Mouse (Mus musculus) c-Kit-positive CD71-positive TER-119-positive erythroid progenitor cells, embryonic 14.5 days (primary cell): Measurements from ENCODE around the gene Mgst3.
"Not testable (repeated sequence)": the region's sequence is repeated elsewhere in the genome, so short reads cannot be mapped to it uniquely, and the experiment has no call there.

Experiments used
- DNase-seq: peaks from one replicate; pipeline ENCODE4 v3.0.0-alpha.2; 2013; ENCODE audit warnings: low spot score

Gene Mgst3

DNA sequence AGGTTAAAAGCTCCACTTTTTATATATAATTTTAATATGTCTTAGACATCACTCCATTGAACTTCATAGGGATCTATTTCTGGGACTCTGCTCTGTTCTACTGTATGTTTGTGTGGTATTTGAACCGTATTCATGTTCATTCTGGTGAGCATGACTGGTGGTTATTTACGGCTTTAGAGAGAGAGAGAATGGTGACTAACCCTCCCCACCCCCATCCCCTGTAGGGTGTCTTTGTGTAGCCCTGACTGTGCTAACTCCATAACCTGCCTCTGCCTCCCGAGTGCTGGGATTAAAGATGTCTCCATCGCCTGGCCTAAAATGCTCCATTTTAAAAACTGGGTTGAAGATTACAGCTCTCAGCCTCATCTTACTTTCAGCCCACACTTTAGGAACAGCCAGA, 33.4 kb downstream of the Mgst3 start:
- no peak for DNase-seq

DNA sequence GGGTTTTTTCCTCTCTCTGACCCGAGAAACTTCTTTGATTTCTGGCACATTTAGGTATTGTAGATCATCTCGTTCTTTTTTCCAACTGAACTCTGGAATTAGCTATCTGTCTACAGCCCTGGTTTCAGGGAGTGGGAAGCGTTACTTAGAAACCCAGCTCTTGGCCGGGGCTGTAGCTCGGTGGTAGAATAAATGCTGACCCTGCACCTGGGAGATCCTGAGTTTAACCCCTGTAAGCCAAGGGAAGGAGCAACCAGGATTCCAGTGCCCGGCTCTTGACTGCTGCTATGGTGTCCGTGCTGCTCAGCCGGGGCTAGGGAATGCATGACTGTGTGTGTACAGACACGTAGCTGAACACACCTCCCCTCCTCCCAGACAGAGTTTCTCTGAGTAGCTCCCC, 34.9 kb downstream of the Mgst3 start:
- DNase-seq = no peak

DNA sequence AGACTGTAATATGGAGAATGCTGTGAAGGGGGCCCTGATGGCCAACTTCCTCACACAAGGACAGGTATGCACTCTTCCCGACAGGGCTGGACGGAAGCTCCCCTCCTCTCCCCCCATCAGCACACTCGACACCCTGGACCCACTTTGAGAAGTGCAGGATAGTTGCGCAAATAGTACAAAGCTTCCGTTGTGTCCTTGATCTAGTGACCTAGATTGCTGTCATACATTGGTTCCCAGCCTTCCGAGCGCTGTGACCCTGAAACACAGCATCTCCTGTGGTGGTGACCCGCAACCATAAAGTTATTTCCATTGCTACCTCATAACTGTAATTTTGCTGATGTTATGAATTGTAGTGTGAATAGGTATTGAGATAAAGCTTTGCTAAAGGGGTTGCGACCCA, 36.3 kb downstream of the Mgst3 start:
- DNase-seq = no peak

DNA sequence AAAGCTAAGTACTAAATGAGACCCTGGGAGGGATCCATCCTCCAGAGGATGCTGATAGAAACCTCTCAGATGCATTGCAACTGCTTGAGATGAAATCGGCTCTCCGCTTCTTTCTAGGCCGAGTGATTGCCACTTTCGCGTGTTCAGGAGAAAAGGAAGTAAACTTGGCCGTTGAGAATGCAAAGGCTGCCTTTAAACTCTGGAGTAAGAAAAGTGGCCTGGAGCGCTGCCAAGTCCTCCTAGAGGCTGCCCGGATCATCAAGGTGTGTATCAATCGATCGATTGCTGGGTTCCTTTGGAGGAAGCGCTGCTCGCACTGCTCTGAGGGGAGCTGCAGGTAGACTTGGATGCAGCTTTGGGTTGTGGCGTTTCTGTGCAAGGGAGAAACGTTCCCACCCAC, 41.2 kb downstream of the Mgst3 start:
- DNase-seq = no peak

DNA sequence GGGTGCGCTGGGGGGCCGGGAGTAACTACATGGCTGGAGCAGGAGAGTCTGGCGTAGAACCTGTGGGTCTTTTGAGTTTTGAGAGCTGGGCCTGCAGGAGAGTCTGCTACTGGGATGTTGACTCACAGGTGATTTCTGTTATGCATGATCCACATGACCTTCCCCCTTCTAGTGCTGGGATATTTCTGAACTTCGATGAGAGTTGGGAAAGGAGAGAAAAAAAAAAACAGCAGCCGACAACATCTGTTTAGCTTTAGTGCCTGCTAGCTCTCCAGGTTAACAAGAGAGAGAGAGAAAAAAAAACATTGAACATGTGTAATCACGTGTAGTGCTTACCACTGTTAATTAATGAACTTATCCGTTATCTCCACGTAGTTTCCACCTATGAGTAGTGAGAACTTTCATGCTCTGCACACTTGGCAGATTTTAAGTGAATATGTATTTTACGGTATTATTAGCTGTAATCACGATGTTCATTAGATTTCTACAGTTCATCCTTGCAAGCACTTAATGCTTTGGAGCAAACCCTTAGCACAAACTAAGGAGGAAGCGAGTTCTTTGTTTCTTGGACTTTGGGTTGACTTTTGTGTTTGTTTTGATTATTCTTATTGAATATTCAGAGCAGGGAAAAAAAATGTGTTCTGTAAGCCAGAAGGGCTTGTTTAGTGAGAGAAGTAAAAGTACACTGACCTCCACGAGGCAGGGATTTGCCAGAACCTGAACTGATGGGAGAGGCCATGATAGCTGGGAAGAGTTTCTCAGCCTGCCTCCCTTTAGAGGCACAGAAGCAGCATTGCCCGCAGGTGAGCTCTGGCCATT, 42.8 kb downstream of the Mgst3 start:
- no peak for DNase-seq

DNA sequence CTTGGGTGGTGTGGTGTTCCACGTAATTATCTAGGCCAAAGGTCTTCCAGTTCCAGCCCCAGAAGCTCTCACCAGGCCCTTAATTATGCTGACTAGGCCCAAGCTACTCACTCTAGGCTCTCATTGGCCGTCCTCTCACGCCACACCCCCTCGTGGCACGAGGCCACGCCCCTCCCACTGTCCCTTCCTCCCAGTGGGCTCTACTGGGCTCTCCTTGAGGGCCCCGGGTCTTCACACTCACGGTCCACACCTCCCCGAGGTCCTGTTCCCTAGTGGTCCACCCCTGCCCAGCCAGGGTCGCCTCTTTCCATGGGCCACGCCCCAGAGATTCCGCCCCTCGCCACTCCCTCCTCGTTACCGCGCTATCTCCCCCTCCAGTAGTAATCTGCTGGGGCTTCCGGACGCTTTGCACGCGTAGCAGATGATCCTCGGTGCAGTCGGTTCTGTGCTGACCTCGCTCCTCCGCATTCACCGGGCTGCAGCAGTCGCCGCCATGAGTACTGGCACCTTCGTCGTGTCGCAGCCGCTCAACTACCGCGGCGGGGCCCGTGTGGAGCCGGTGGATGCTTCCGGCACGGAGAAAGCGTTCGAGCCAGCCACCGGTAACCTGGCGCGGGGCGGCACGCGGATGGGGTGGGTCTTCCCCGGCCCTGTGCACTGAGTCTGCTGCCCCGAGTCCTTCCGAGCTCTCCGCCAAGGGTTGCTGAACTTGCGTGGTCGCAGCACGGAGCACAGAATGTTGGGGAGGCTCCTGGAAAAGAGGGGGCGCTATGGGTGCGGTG, 43.6 kb downstream of the Mgst3 start, which contains the start of gene Aldh9a1:
Gene Aldh9a1 (plus strand): TSS at position 177 of the 782 bp plus-strand sequence.
- peak; percentile 87 for DNase-seq

DNA sequence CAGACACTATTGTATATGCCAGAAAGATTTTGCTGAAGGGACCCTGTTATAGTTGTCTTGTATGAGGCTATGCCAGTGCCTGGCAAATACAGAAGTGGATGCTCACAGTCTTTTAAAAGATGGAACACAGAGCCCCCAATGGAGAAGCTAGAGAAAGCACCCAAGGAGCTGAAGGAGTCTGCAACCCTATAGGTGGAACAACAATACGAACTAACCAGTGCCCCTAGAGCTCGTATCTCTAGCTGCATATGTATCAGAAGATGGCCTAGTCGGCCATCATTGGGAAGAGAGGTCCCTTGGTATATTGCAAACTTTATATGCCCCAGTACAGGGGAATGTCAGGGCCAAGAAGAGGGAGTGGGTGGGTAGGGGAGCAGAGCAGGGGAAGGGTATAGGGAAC, 44.4 kb downstream of the Mgst3 start:
- not testable (repeated sequence) for DNase-seq

DNA sequence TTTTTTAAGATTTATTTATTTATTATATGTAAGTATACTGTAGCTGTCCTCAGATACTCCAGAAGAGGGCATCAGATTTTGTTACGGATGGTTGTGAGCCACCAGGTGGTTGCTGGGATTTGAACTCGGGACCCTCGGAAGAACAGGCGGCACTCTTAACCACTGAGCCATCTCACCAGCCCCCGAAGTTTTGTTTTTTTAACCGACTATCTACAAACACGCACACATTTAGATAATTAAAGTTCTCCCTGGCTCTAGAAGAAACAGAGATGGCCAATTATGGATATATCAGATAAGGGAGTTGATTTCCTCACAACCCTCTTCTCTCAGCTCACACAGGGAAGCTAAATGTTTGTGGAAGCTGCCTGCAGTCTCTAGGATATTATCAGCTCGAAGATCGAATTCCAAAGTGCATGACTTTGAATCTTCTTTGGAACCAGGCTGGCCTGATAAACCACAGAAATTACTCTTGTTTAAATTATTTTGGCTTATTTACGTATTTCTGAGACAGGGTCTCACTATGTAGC, 47.6 kb downstream of the Mgst3 start:
- DNase-seq = not testable (repeated sequence)

DNA sequence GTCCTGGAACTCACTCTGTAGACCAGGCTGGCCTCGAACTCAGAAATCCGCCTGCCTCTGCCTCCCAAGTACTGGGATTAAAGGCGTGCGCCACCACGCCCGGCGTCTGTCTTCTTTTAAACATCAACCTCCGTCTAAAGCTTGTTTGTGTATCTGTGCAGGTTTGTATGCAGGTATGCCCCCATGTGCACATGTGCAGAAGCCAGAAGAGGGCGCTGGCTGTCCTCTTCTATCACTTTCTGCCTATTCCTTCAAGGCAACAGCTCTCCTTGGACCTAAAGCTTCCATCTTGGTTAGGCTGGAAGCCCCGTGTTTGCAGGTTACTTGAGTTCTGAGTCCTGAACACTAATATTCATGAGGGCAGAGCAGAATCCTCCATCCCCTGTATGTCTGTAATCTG, 50.8 kb downstream of the Mgst3 start:
- DNase-seq = no peak

DNA sequence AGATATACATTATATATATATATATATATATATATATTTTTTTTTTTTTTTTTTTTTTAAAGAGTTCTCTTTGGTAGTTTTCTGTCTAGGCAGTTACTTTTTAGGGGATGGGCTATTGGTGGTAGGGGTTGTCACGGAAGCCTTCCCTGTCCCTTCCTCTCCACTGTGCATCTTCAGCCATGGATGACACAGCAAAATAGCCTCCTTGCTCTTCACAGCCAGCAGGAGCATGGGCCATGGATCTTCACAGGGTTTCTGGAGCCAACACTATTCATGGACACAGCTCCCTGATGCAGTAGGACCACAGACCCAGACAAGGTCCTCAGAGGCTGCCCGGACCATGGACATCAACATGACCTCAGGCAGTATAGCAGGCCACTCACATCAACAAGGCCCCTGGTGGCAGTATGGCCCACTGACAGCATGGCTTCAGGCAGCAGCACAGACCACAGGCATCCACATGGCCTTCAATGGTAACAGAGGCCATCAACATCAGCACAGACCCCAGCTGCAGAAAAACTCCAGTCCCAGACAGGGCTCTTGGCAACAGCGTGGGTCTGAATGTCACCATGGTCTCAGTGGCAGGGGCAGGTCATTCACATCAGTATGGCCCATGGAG, 52.6 kb downstream of the Mgst3 start:
- DNase-seq = no peak

DNA sequence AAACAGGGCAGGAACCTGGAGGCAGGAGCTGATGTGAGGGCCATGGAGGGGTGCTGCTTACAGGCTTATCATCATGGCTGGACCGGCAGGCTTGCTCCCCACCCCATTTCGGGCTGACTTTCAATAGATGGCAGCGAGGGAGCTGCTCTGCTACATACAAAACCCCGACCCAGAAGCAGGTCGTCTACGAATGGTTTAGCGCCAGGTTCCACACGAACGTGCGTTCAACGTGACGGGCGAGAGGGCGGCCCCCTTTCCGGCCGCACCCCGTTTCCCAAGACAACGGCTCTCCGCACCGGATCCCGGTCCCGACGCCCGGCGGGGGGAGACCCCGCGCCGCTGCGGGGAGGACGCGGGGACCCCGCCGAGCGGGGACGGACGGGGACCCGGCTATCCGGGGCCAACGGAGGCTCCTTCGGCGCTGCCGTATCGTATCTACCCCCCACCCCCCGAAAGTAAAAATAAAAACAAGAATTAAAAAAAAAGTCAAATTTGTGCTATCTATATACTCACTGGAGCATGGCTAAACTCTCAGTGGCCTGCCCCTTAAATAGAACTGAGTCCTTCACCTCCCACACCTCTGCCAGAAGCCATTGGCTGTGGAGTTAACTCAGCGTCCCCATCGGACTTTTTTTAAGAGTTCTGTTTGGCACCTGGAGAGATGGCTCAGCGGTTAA, 53.4 kb downstream of the Mgst3 start:
- DNase-seq = no peak

DNA sequence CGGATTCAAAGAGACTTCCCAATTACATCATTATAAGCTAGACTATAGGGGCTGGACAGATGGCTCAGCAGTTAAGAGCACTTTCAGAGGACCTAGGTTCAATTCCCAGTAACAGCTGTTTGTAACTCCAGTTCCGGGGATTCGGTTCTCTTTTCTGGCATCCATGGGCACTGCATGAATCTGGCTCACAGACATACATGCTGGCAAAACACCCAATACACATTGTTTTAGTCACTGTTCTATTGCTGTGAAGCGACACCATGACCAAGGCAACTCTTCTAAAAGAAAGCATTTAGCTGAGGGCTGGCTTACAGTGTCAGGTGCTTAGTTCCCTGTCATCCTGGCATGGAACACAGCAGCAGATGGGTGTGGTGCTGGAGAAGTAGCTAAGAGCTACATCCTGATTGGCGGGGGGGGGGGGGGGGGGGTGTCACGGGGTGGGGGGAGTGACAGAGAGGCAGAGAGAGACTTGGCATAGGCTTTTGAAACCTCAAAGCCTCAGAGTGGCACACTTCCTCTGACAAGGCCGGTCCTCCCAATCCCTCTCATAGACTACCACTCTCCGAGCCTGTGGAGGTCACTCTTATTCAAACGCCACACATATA, 54.4 kb downstream of the Mgst3 start:
- DNase-seq = no peak

DNA sequence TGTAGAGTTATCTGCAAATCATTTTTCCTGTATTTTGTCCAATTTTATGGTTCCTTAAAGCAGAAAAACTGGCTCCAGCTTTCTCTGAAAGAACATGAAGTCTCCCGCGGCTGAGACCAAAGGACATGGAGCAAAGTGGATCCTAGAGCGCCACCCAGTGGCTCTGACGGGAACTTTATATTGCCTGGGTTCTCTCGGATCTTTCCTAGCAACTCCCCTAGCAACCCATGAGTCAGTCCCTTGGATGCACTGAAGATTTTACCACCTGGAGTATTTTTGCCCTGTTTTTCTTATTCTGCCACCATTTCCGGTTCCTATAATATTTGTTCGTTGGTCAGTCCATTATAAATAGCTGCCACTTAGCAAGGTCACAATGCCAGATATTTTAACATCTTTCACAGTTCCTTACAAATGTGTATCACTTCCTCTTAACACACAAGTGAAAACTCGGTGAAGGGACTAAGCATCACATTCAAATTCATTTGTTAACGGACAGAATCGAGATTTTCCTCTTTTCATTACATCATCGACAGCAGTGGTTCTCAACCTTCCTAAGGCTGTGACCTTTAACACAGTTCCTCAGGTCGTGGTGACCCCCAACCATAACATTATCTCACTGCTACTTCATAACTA, 56.1 kb downstream of the Mgst3 start:
- DNase-seq = peak; percentile 90

DNA sequence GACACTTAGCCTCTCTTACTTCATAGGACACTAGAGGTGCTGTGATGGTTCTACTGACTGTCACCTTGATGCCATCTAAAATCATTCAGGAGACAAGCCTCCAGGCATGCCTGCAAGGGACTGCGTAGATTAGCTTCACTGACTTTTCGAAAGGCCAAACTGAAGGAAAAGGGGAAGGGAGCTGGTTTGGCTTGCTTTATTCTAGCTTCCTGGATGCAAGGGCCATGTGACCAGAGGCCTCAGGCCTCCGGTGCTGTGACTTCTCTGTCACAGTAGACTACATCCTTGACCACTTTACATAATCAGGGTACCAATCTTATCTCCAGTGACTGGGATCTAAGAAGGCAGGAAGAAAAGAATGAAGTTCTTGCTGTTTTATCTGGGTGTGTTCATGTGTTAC, 57.2 kb downstream of the Mgst3 start:
- no peak for DNase-seq

DNA sequence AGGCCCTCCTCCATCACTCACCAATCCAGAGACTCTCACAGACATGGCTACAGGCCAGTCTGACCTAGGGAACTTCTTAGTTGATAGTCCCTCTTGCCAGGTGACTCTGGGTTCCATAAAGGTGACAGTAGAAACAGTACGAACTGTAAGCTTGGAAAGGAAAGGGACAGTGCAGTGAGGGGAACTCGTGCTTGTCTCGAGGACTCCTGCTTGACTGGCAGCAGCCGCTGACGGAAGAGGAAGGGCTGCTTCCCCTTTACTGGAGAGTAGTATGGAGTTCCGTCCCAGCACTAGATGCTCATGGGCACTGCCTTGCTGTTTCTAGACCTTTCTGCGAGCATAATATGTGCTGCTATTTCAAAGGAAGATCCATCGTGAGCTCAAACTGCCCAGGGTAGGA, 62.5 kb downstream of the Mgst3 start:
- DNase-seq = no peak

DNA sequence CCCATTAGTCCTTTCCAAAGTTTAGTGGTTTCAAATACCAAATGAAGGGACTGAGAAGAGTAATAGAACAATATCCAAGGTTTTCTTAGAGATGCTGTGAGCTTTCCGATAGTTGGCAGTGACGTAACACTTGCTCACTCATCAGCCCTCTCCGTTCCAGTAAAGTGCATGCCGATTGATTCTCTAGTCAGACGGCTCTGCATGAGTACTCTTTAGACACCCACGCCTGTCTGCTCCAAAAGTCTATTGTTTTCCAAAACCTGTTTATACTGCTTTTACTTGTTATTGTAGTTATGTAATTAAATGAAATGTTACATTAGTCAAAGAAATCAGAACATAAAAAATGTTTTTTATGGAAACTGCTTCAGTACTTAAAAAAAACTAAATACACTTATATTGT, 64.9 kb downstream of the Mgst3 start:
- DNase-seq = no peak
